Mouse (Mus musculus) embryo, embryonic 10 days (tissue): ENCODE measurements around the gene Ephx1.
A peak's percentile ranks its signal among the peaks of the same experiment; 100 is the strongest.

Source experiments
- DNase-seq: peaks from one replicate; pipeline ENCODE4 v3.0.0-alpha.2; 2015; ENCODE audit warnings: low spot score

Gene Ephx1

DNA sequence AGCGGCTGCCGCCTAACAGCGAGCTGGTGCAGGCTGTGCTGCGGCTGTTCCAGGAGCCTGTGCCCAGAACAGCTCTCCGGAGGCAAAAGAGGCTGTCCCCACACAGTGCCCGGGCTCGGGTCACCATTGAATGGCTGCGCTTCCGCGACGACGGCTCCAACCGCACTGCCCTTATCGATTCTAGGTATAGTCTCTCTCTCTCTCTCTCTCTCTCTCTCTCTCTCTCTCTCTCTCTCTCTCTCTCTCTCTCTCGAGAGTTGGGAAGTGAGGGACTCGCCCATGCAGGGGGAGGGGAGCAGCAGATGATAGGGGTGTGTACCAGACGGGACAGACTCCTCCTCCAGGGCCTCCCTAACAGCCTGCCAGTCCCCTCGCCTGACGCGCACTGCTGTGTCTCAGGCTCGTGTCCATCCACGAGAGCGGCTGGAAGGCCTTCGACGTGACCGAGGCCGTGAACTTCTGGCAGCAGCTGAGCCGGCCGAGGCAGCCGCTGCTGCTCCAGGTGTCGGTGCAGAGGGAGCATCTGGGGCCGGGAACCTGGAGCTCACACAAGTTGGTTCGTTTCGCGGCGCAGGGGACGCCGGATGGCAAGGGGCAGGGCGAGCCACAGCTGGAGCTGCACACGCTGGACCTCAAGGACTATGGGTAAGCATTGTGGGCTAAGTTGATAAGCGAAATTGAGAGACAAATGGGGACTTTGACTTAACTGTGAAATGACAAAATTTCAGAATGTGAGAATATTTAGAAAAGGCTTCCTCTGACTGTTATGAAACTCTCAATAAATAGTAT, 83.9 kb downstream of the Ephx1 start:
- DNase-seq: peak; percentile 46

DNA sequence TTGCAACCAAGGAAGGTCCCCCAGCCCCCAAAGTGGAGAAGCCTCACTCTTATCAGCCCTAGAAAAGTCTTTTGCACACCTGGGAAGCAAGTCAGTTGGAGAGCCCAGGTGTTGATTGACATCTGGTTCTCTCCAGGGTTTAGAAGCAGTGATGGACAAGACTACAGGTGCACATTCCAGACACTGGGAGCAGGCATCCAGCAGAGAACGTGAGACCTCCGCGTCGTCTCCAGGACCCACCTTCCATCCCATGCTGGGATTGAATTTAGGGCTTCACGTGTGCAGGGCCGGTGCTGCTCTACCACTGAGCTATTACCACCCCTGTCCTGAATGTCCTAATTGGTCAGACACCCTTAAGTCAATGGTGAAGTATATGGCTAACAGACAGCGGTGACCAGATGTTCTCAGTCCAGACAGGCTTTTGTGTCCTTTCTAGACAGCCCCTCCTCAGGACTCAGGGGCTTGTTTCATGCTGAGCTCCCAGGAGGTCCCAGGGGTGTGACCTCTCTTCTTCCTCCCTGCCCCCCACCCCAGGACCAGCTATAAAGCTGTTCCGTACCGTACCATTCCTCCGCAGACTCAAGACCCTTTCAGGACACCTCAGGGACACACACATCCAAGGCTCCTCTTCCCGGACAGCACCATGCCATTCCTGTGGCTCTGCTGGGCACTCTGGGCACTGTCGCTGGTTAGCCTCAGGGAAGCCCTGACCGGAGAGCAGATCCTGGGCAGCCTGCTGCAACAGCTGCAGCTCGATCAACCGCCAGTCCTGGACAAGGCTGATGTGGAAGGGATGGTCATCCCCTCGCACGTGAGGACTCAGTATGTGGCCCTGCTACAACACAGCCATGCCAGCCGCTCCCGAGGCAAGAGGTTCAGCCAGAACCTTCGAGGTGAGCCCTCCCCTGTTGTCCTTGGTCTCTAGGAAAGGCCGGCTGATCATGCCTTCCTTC, 86.0 kb downstream of the Ephx1 start, which contains the start of gene Lefty1:
Lefty1 (plus strand) TSS at position 556 of the 953 bp plus-strand sequence.
- no peak for DNase-seq

- no peak for DNase-seq
Observed at GRCm38 (mm10) chr1:180933659-180934058, 87.0 kb downstream of the Ephx1 start.

DNA sequence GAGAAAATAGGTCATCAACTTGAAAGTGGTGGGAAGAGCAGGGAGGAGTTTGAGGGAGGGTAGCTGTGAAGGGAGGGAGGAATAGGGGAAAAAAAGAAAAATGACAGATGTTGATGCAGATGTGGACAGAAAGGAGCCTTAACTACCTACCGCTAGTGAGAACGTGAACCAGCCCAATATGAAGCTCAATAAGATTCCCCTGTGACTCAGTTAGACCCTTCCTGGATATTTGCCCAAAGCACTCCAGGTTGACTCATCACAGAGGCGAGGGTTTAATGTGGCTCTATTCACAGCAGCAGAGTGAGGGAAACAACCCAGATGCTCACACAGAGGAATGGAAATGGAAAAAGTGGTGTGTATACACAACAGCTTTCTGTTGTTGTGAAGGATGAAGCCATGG, 89.6 kb downstream of the Ephx1 start:
- no peak for DNase-seq

GRCm38 (mm10) chr1:180929599-180929998, 91.1 kb downstream of the Ephx1 start:
- DNase-seq: no peak

DNA sequence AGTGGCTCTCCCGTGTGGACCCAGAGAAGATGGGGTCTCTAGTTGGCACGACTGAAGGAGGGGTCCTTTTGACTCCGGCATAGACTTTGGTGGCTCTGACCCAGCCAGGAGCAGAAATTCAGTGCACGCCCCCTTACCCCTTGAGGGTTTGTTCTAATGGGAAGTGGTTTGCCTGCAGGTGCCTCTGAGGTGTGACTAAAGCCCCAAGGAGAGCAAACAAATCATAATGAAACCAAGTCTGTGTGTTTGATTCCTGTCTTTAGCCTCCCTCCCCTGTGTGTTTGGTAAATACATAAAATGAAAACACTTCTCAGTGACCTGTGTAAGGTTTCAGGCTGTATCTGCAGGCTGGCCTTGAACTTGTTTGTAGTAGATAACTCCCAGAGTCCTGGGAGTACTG, 94.4 kb downstream of the Ephx1 start:
- no peak for DNase-seq
